Mouse (Mus musculus): ENCODE results near the gene Cpn2.

DNA sequence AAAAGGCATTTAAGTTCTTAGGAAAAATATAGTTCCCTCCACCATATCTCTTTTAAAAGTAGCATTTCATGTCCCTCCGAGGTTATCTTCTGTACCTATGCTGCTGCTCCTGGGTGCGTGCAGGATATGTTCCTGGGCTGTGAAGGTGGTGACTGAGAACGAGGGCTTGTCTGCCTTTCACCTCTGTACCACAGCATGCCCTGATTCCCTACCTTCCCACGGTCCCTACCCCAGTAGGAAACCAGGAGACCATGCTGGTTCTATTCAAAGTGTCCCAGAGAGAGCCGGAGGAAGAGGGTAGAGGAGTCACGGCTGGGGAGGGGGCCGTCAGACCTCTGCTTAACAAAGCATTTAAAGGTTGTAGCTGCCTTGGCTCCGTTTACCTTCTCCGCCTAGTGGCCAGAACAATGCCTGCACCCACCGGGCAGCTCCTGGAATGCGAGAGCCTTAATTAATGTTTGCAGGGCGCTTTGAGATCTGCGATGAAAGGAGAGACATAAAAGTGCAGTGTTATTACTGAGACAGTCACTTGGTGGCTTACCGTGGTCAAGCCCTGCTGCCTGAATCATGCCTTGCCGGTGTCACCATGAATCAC is 16.5 kb upstream of the Cpn2 start:
- TF ChIP-seq CTCF (IDR thresholded peaks at IDR 0.05) (peak; percentile 77), POLR2A (IDR thresholded peaks at IDR 0.05; ENCODE audit: insufficient read depth, low read depth, low read length) (no peak)
